Mouse (Mus musculus) embryo, embryonic 10.5 days (tissue): ENCODE measurements around the gene Krt27.

Source experiments
- DNase-seq: peaks from one replicate; pipeline ENCODE4 v3.0.0-alpha.2; 2015; ENCODE audit warnings: low spot score

Gene Krt27

DNA sequence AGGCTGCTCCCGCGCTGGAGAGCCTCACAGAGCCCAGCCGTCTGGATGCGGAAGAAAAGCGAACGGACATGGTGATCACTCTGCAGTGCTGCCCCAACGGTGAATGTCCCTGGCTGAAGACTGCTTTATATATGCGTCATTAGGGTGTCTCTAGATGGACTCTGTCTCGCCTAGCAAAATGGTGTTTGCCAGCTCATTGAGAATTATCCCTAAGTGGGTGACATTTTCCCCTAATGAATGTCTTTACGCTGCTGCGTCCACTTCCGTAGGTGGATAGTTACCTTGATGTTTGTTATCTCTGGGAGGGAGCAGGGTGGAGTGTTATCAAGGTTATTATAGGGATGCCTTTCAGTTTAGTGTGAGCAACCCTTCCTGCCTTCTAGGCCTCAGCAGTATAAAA lies at the start of gene Krt27:
Gene Krt27 (minus strand): TSS at position 101 of the 400 bp plus-strand sequence.
- no peak for DNase-seq

DNA sequence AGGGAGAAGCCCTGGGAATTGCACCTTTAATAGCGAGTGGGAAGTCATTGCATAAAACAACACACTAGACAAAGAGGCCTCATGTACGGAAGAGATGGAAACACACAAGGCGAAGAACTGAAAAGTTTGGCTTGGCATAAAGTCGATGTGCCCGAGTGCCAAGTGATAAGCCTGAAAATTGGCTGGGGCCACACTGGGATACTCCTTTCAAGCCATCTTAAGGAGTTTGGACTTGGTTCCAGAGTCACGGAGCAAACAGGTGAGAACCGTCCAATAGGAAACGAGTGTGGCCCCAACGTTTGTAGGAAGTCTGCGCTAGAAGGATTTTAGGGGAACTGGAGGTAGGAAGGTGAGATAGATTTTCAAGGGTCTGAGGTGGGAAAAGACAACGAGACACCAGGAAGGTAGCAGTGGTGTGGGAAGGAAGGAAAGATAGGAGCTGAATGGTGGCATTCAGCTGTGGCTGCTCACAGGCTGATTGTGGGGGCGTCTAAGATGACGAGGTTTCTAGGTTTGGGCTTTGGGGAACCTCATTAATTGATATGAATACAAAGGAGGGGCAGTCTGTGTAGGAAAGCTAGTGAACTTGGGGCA lies 49.1 kb upstream of the Krt27 start:
- DNase-seq: no peak

- DNase-seq: no peak
Observed at GRCm38 (mm10) chr11:99398832-99399231, 47.9 kb upstream of the Krt27 start.

DNA sequence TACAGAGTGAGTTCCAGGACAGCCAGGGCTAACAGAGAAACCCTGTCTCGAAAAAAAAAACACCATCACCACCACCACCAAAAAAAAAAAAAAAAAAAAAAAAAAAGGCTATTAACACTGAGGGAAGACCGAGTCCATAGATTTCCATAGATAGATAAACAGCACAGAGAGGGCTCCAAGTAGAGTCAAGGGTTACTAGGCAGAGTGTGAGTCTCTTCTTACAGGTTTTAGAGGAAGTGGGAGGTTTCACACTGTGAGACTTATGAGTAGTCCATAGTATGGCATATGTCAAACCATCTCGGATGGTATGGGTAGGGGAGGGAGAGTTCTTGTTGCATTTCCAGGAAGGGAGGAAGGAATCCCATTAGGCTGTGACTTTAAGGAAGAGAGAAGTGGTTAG lies 47.2 kb upstream of the Krt27 start:
- no peak for DNase-seq

GRCm38 (mm10) chr11:99396661-99397060 lies 45.8 kb upstream of the Krt27 start:
- no peak for DNase-seq

DNA sequence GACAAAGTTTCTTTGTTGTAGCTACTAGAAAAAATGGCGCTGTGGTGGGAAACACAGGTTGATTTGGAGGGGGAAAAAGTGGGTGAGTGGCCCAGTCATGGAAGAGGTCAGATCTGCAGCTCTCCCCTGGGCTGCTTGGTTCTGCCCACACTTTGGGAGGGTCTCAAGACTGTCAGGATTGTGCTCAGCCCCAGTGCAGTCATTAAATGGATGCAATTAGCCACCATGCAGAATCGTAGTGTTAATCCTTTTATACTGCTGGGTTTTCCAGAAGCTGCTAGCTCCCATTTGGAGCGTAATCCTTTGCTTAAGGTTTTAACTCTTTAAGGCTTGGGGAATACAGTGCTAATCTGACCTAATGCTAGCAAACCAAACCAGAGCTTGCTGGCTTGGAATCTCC lies 45.1 kb upstream of the Krt27 start:
- DNase-seq: no peak

DNA sequence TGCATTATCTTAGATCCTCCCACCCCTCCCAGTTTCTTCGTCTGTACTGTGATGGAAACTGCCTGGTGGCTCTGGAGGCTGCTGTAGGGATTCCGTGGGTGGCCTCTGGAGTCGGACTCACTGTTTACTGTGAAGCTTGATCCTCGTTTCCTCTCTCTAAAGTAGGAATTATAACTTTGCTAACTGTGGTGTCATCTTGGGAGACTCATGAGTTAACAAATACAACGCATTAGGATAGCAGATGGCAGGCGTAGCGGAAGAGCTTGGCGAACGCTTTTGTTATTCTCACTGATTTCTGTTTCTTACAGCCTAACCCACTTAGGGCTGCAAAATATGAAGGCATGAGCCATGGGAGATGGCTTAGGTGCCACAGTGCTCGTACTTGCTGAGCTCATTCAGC lies 41.6 kb upstream of the Krt27 start:
- DNase-seq: no peak

DNA sequence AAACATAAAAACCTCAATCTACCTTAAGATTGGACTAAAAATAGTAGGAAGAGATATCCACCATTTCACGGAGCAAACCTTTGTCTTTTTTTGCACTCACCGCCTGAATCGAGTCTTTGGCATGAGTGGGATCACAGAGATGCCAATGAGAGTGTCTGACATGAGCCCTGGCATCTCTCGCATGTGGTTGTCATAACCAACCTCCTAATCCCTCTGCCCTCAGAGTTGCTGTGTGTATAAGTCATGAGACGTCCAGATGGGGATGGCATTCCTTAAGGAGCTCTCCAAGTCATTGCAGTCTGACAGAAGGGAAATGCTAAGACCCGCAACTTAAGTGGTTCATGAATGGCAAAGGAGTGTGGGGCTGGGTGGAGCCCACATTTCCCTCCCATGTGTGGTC lies 40.5 kb upstream of the Krt27 start:
- DNase-seq: no peak

GRCm38 (mm10) chr11:99390866-99391265 lies 40.0 kb upstream of the Krt27 start:
- DNase-seq: no peak

DNA sequence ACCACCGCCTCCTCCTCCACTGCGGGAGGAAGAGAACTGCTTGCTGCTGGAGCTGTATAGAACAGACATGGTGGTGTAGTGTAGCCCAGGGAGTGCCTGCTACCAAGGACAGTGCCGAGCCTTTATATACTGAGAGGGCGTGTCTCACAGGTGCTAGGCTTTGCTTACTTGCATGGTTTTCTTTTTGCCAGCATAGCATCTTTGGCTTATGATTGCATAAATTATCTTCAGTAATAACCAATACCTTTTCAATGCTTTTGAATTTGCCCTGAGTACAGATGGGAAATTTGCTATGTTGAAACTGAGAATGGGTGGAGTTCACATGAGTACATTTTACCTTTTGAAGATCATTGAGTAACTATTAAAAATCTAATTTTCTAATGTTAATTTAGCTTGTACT lies 38.4 kb upstream of the Krt27 start, which contains the start of gene Krt10:
Gene Krt10 (minus strand): TSS at position 101 of the 400 bp plus-strand sequence.
- no peak for DNase-seq

DNA sequence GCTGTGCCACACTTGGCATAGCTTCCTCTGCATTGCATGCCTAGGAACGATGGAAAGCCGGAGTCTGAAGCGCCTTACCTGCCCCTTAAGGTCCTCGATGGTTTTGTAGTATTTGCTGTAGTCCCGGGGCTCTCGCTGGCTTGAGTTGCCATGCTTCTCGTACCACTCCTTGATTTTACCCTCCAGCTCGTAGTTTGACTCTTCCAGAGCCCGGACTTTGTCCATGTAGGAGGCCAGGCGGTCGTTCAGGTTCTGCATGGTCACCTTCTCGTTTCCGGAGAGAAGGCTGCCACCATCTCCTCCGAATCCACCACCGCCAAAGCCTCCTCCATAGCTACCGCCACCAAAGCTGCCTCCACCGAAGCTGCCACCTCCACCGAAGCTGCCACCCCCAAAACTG lies 37.8 kb upstream of the Krt27 start:
- DNase-seq: no peak

DNA sequence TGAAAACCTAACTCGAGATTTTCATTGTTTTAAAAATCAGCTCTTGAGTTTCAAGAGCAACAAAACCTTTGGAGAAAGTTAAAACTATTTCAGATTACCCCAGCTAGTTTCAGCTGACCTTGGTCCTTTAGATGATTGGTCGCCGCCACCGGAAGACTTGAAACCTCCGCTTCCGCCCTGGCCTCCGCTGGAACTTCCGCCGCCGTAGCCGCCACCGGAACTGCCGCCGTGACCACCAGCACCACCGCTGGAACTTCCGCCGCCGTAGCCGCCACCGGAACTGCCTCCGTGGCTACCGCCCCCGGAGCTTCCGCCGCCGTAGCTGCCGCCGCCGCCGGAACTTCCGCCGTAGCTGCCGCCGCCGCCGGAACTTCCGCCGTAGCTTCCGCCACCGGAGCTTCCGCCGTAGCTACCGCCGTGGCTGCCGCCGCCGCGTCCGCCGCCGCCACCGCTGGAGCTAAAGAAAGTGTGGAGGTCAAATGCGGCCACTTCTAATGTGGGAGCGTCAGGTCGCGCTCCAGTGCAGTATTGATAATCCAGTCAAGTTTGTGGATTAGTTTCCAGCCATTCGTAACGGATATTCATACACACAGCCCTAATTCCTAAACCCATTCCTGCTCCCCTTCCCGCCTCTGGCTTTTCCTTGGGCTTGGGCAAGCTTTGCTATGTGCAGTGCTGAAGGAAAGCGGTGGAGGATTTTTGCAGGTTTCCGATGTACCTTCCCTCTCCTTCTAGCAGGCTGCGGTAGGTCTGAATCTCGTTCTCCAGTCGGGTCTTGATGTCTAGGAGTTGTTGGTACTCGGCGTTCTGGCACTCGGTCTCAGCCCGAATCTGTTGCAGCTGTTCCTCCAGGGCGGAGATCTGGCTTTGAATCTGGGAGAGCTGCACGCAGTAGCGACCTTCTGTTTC lies 35.2 kb upstream of the Krt27 start:
- peak; percentile 91 for DNase-seq

DNA sequence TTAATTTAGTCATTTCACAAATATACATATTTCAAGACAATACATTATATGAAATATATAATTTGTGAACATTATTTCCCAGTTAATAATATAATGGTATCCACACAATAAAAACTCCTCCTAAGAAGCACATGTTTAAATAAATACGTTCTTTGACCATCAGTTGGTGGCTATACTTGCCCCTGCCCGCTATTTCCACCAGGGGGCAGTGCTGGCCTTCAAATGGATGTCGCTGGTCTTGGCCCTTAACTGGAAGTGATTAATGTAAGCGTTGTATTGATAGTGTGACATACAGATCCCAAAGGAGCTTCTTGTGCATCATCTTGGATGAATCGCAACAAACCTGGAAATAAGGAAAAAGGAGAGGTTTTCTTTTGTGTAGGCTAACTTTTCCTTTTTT lies 28.7 kb upstream of the Krt27 start:
- DNase-seq: peak; percentile 85

DNA sequence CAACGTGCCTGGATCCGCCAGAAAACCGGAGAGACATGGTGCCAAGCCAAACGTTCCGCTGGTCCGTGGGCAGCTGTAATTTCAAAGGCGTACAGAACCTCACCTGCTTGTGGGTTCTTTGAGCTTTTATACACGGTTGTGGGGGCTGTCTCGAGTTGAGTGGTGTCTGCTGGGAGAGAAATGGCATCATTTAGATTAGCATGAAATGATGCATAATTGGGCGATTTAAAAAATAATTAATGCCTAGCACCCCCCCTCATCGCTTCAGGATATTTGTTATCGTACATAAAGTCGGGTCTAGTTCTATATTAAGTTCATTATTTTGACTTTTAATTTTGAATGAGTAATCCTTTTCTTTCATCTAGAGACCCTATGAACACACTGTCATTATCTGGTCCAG lies 23.9 kb upstream of the Krt27 start, which contains the start of gene Krt28:
Gene Krt28 (minus strand): TSS at position 101 of the 400 bp plus-strand sequence.
- DNase-seq: no peak

GRCm38 (mm10) chr11:99369853-99370451 lies 19.0 kb upstream of the Krt27 start:
- no peak for DNase-seq

DNA sequence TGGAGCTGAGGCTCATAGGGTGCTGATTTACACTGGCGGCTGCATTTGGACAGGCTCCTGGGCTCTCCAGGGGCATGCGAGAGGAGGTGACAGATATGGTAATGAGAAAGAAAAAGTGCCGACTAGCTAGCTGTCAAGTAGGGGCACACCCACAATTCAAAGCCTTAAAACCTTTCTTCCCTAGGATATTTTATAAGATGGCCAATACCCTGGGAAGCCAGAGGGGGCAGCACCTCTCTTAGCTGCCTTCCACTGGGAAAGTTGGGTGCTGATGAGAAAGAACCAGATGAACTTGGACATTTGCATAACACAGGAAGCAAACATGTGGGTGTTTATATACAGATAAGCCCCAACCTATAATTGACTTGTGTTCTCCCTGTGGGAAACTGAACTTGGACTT lies 18.3 kb upstream of the Krt27 start:
- DNase-seq: peak; percentile 53

DNA sequence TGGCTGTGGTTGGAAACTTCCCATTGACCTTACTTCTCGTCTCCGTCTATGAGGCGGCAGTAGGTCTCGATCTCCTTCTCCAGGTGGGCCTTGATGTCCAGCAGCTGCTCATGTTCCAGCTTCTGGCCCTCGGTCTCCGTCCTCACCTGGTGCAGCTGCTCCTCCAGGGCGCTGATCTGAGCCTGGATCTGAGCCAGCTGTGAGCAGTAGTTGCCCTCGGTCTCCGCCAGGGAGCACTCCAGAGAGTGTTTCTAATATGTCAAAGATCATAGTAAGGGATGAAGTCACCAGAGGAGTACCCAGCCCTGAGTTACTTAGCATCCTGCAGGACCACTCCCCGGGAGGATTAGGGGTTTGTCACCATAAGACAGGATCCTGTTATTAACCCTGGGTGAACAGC lies 15.9 kb upstream of the Krt27 start:
- DNase-seq: no peak

GRCm38 (mm10) chr11:99364412-99364811 lies 13.5 kb upstream of the Krt27 start:
- peak; percentile 80 for DNase-seq

DNA sequence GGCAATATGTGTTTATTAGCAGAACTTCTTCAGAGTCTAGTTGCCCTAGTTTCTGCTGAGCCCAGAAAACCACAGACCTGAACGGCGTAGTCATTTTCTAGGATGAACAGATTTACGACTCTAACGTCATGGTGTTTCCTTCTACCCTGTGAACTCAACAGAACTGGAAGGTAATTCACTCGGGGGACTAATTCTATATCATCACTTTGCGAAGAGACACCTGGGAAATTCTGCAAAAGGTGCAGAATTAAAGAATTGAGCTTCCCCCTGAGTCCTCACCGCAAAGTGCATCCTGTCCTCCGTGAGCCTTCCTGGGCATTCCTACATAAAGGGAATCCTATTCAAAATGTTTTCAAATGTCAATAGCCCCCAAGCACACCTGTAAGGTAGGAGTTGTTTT lies 10.5 kb upstream of the Krt27 start:
- no peak for DNase-seq

DNA sequence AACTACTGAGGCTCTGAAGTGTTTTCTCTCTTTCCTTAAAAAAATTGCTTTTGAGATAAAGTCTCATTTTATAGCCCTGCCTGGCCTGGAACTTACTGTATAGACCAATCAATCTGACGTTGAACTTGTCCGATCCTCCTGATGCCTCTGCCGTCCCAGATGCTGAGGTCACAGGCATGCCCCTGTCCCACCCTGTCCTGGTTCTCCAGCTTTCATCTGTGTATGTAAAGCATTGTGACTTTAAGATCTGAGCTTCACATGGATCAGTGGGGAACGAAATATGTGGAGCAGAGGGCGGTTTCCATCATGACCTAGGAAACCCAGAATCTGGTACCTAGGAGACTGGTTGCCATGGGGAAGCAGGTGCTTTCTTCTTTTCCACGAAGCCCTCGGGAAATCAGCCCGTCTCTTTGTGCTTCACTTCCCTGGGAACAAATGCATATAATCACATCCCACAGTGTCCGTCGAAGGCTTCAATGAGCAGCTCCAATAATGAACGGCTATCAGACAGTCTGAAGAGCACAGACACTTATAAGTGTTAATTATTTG lies 11.5 kb downstream of the Krt27 start:
- peak; percentile 37 for DNase-seq

DNA sequence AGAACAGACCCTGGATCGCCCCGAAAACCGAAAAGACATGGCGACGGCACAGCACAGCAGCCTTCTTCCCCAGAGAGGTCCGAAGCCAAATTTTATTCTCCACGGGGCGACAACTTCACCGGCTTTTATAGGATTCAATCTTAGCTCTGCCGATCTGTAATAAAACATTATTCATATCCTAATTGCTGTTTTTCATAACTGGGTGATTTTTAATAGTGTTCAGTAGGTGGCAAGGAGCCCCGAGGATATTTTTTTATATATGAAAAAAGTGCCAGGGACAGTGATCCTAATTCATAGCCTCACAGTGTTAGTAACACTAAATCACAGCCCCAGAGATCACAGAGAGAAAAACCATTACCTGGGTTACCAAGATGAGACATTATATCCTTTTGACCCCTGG lies 13.0 kb downstream of the Krt27 start, which contains the start of gene Krt26:
Gene Krt26 (minus strand): TSS at position 101 of the 400 bp plus-strand sequence.
- DNase-seq: no peak

GRCm38 (mm10) chr11:99333426-99333825 lies 17.5 kb downstream of the Krt27 start:
- no peak for DNase-seq

- DNase-seq: no peak
Observed at GRCm38 (mm10) chr11:99329655-99330054, 21.2 kb downstream of the Krt27 start.
